Mouse (Mus musculus): Measurements from ENCODE around the gene Pxylp1.

GRCm38 (mm10) chr9:96823005-96823404 is 69.5 kb downstream of the Pxylp1 start:
- no peak for TF ChIP-seq POLR2A (IDR thresholded peaks at IDR 0.05; ENCODE audit: low read depth, low read length)
- no peak for TF ChIP-seq CTCF (IDR thresholded peaks at IDR 0.05; ENCODE audit: extremely low read depth, insufficient read depth, insufficient read length, insufficient replicate concordance)

Measured in spleen, adult 2 months (tissue).